Mouse (Mus musculus) lung, postnatal 0 days (tissue): ENCODE measurements around the gene Traf3ip1.

Source experiments
- CTCF ChIP-seq: IDR thresholded peaks from 2 replicates; pipeline ENCODE4 v1.5.1; 2016; ENCODE audit warnings: antibody characterized with exemption, mild to moderate bottlenecking
- EP300 ChIP-seq: IDR thresholded peaks from 2 replicates; pipeline ENCODE4 v1.6.1; 2016; ENCODE audit warnings: antibody characterized with exemption, mild to moderate bottlenecking, control low read depth

DNA sequence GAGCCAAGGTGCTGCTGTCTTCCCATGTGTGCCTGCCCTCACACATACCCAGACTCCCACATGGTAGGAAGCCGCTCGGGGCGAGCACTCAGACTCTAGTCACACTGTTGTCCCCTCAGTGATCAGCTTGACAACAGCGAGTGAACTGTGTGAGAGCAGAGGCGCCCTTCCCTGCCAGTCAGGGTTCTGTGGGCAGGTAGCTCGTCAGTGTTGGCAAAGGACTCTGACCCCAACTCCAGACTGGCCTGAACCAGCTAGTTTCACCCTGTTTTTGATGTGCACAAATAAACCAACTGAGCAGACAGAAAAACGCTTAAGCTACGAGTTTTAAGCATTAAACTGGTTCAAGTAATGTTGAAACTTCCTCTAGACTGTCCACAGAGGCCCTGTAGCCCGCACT lies 35.7 kb downstream of the Traf3ip1 start:
- TF ChIP-seq CTCF = no peak
- no peak for TF ChIP-seq EP300
